21 mouse cellular contexts compared by ENCODE assay signal in the genomic region with DNA sequence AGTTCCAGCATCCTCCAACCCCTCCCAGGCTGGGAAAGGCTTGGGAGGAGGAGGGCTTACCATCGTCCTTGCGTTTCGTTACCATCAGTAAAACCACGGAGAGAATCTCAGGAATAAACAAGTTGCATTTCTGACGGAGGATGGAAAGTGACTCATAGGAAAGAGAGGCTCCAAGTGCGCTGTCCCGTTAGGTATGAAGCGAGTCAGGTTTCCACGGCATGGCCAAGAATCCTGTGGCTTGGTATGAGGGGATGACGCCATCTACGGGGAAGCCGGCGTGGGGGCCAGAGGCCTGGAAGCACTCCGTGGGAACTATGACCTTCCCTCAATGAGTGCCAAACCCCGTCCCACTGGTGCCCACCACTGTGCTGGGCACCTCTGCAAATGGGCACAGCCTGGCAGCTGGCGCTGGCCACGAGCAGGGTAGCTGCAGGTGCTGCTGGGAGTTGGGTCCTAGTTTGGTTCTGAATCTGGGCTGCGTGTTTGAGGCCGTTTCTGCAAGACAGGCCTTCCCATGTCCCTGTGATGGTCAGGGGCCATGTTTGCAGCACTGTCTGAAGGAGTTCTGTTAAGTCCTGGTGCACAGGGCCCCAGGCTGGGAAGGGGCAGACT.
DNase-seq lines count a peak whose midpoint lies in the region; ATAC-seq and TF ChIP-seq lines count a peak whose summit lies in the region.
"Had no signal": no experiment of that assay in that cellular context is flagged by ENCODE, and none has a peak within 500 bp of the region (broad histone marks: within the 10 kb centered on the region; RNA-seq: fewer than 3 reads in every experiment).

No protein-coding gene starts in this region.

- DNase-seq in gastrocnemius, adult 18-20 months (ENCODE audit: low spot score): peak; percentile 45
- no peak for DNase-seq in gastrocnemius, postnatal 10 days
- no peak for DNase-seq in limb, embryonic 10.5 days (ENCODE audit: low spot score)
- DNase-seq in kidney, adult 8-10 months: no peak
- no peak for DNase-seq in ovary, postnatal 14 days (ENCODE audit: low spot score)
- no peak for DNase-seq in heart, adult 18-20 months
- DNase-seq: adrenal gland, postnatal 25 days; cerebellum, adult 18-20 months; cerebellum, adult 9-11 months; cerebellum, postnatal 36 days; heart, postnatal 14 days; kidney, adult 2 months had no signal

- H3K36me3 ChIP-seq in limb, embryonic 12.5 days: no peaks in the 10 kb centered on the region
- no peaks in the 10 kb centered on the region for H3K36me3 ChIP-seq in limb, embryonic 10.5 days
- H3K36me3 ChIP-seq: embryonic facial prominence, embryonic 13.5 days; forebrain, embryonic 10.5 days; heart, embryonic 15.5 days had no signal

- no peak overlapping the region for H3K4me3 ChIP-seq in limb, embryonic 12.5 days (replicated peaks)
- H3K4me3 ChIP-seq in limb, embryonic 10.5 days: no peak overlapping the region
- no peak overlapping the region for H3K4me3 ChIP-seq in embryonic fibroblast, embryonic 13.5 days (ENCODE audit: insufficient read depth, low read length)
- H3K4me3 ChIP-seq: embryonic facial prominence, embryonic 13.5 days; forebrain, embryonic 10.5 days; heart, embryonic 15.5 days had no signal

- peaks cover 15% of the 10 kb centered on the region for H3K27me3 ChIP-seq in limb, embryonic 12.5 days
- peaks cover 16% of the 10 kb centered on the region for H3K27me3 ChIP-seq in limb, embryonic 10.5 days (ENCODE audit: low read depth, poor library complexity, severe bottlenecking)
- H3K27me3 ChIP-seq: embryonic facial prominence, embryonic 13.5 days had no signal

- H3K4me1 ChIP-seq in limb, embryonic 12.5 days (replicated peaks): peaks cover 16% of the 10 kb centered on the region
- H3K4me1 ChIP-seq in limb, embryonic 10.5 days: peaks cover 32% of the 10 kb centered on the region
- H3K4me1 ChIP-seq in embryonic fibroblast, embryonic 13.5 days (ENCODE audit: control insufficient read depth, insufficient read depth, low read length): peaks cover 33% of the 10 kb centered on the region

- no peak for TF ChIP-seq POLR2A in embryonic fibroblast, embryonic 13.5 days (IDR thresholded peaks at IDR 0.05; ENCODE audit: low read depth, low read length)

- no peak for ATAC-seq in limb, embryonic 12.5 days (ENCODE audit: insufficient number of reproducible peaks, insufficient read depth, low FRiP score, low TSS enrichment, low read depth)
- ATAC-seq: activated CD4-positive, CD25-positive, alpha-beta regulatory T cell, adult 4 months; forebrain, embryonic 14.5 days; intestine, embryonic 16.5 days had no signal

- H3K27ac ChIP-seq in limb, embryonic 12.5 days: 0 out of 2 replicates have a peak overlapping the region, but pooled peaks have one; percentile 17
- no peak overlapping the region for H3K27ac ChIP-seq in limb, embryonic 10.5 days
- H3K27ac ChIP-seq in embryonic fibroblast, embryonic 13.5 days (ENCODE audit: insufficient read depth, low read length): peak overlapping the region; percentile 88
- H3K27ac ChIP-seq: embryonic facial prominence, embryonic 13.5 days; forebrain, embryonic 10.5 days; heart, embryonic 15.5 days; hindbrain, embryonic 14.5 days had no signal

- TF ChIP-seq CTCF in embryonic fibroblast, embryonic 13.5 days (IDR thresholded peaks at IDR 0.05; ENCODE audit: borderline replicate concordance, insufficient read depth, low read length): no peak

- H3K9me3 ChIP-seq in limb, embryonic 12.5 days: no peaks in the 10 kb centered on the region
- H3K9me3 ChIP-seq in limb, embryonic 10.5 days (replicated peaks): no peaks in the 10 kb centered on the region
- H3K9me3 ChIP-seq: embryonic facial prominence, embryonic 13.5 days; forebrain, embryonic 10.5 days; heart, embryonic 15.5 days had no signal

- no peak overlapping the region for H3K9ac ChIP-seq in limb, embryonic 12.5 days (replicated peaks)
- H3K9ac ChIP-seq: embryonic facial prominence, embryonic 13.5 days; heart, embryonic 15.5 days; hindbrain, embryonic 14.5 days had no signal

- WGBS in limb, embryonic 12.5 days: 91% methylated on average over 19 of the region's 19 CpGs
- WGBS in limb, embryonic 10.5 days: 90% methylated on average over 19 of the region's 19 CpGs

- H3K4me2 ChIP-seq in limb, embryonic 12.5 days: no peak overlapping the region
- H3K4me2 ChIP-seq: embryonic facial prominence, embryonic 13.5 days; heart, embryonic 15.5 days; hindbrain, embryonic 14.5 days had no signal
